Mouse (Mus musculus) E14TG2a.4 (cell line): Measurements from ENCODE around the gene Jmjd1c.

Source experiments
- CTCF ChIP-seq: conservative IDR thresholded peaks from 2 replicates; pipeline ENCODE4 v1.5.1; 2014; ENCODE audit warnings: low read length
- NANOG ChIP-seq: IDR thresholded peaks from 2 replicates; pipeline ENCODE4 v1.6.1; 2014; ENCODE audit warnings: borderline replicate concordance, low read length, mixed read lengths

DNA sequence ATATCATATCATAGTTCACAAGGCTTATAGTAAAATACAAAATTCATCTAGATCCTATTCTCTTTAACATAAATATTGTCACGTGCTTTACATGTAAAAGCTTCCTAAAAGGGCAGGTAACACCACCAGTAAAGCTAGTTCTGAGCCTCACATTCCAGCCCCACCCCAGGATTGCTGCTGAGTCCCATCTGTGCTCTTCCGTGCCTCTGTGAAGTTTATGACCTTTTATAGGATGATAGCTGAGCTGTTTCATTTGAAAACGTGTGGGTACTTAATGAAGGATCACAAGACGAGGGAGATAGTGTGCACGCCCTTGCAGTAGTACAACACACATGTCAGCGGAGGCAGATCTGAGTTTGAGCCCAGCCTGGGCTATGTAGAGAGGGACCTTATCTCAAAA, 134.5 kb downstream of the Jmjd1c start:
- TF ChIP-seq CTCF (no peak), NANOG (no peak)
